Mouse (Mus musculus): Measurements from ENCODE around the gene Camk1d.

- no peak for TF ChIP-seq POLR2A (IDR thresholded peaks at IDR 0.05; ENCODE audit: control insufficient read depth, low read depth, low read length)
- TF ChIP-seq CTCF (IDR thresholded peaks at IDR 0.05; ENCODE audit: control insufficient read depth, insufficient read depth, insufficient replicate concordance, low read depth, low read length), result no peak
Measured at GRCm38 (mm10) chr2:5661946-5662345, 52.4 kb downstream of the Camk1d start.

Measured in testis, adult 2 months (tissue).